Mouse (Mus musculus) heart, adult 2 months (tissue): ENCODE results near the gene Tmem126b.

Experiments used
- CTCF ChIP-seq: fragments of 200-600 bp; IDR thresholded peaks from 2 replicates; pipeline ENCODE4 v1.8.1; 2022; ENCODE audit warnings: antibody characterized with exemption, mild to moderate bottlenecking, moderate library complexity
- POLR2A ChIP-seq: fragments of 200-500 bp; IDR thresholded peaks from 2 replicates; pipeline ENCODE4 v1.6.1; 2011; ENCODE audit warnings: mild to moderate bottlenecking, low read depth, low read length, control low read depth; ENCODE audit not compliant: insufficient read depth

DNA sequence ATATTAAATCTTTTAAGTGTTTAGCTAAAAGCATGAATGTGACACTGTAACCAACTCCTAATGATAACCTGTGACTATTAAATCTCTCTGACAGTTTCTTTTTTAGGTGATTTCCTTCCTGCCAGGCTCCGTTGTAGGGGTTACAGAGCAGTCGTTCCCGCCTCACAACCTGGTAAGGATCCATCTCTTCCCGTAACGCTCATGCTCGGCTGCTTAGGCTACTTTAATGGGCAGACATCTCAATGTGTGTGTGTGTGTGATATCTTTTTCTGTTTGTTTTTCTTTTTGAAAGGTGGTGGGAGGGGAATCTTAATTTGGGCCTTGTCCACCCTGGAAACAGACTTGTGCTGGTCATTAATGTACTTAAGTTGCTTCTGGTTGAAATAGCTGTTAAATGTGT is 31.6 kb downstream of the Tmem126b start:
- TF ChIP-seq CTCF = no peak
- TF ChIP-seq POLR2A = no peak
